Mouse (Mus musculus): ENCODE measurements around the gene Gm6592.
"Not testable (repeated sequence)": the region's sequence is repeated elsewhere in the genome, so short reads cannot be mapped to it uniquely, and the experiment has no call there.

DNA sequence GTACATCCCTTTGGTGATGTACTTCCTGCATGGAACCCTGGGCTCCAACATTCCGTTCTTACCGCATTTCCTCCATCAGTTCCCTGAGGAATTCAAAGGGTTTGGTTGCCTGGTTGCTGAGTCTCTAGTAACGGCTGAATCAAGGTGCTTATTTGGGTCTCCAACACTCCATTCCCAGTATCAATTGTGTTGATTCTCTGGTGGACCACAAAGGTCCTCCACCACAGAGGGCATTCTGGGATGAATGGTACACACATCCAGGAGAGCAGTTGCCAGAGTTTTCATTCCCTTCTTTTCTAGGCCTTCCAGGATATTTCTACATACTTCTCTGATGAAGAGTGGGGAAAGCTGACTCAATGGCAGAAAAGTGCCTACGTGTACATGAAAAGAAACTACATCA is 30.2 kb downstream of the Gm6592 start, which contains the start of gene Gm5751:
- not testable (repeated sequence) for TF ChIP-seq POLR2A (IDR thresholded peaks at IDR 0.05; ENCODE audit: borderline replicate concordance, insufficient read depth, low read length); CTCF (IDR thresholded peaks at IDR 0.05; ENCODE audit: borderline replicate concordance, insufficient read depth, low read depth, low read length)
